21 mouse cellular contexts compared by ENCODE assay signal in genomic region chr19:55166741-55167140, GRCm38 (mm10). TPM values are rescaled to one million over a fixed set of nuclear protein-coding genes. Genes with fewer than 3 reads are reported as not detected.
"Had no signal": no experiment of that assay in that cellular context is flagged by ENCODE, and none has a peak within 500 bp of the region (broad histone marks: within the 10 kb centered on the region; RNA-seq: fewer than 3 reads in every experiment).

No protein-coding gene starts in this region.

- H3K9ac ChIP-seq: lung, embryonic 14.5 days; midbrain, embryonic 12.5 days; neural tube, embryonic 13.5 days; neural tube, embryonic 15.5 days had no signal

- H3K4me2 ChIP-seq: lung, embryonic 14.5 days; midbrain, embryonic 12.5 days; neural tube, embryonic 13.5 days; neural tube, embryonic 15.5 days had no signal

- H3K27me3 ChIP-seq: midbrain, embryonic 12.5 days; neural tube, embryonic 13.5 days; neural tube, embryonic 15.5 days had no signal

- H3K36me3 ChIP-seq: midbrain, embryonic 10.5 days; midbrain, embryonic 12.5 days; neural tube, embryonic 13.5 days; neural tube, embryonic 15.5 days had no signal

- H3K27ac ChIP-seq: midbrain, embryonic 10.5 days; midbrain, embryonic 12.5 days; neural tube, embryonic 13.5 days; neural tube, embryonic 15.5 days had no signal

- ATAC-seq: midbrain, embryonic 16.5 days had no signal

- H3K4me3 ChIP-seq: midbrain, embryonic 10.5 days; midbrain, embryonic 12.5 days; myocyte; neural tube, embryonic 13.5 days; neural tube, embryonic 15.5 days had no signal

- H3K4me1 ChIP-seq: midbrain, embryonic 12.5 days; neural tube, embryonic 13.5 days; neural tube, embryonic 15.5 days had no signal

- DNase-seq: lung, adult 18-20 months; lung, embryonic 14.5 days; lung, postnatal 10 days; lung, postnatal 4 days; midbrain, embryonic 14.5 days; retina, postnatal 1 day; right cerebral cortex, adult 18-20 months; right cerebral cortex, postnatal 25 days; right cerebral cortex, postnatal 4 days; spleen, adult 18-20 months; thymus, adult 18-20 months; thymus, postnatal 14 days; thymus, postnatal 36 days had no signal

RNA-seq across cellular contexts. Expression of gene Tectb, which starts 13.8 kb away (rescaled TPM):
- polyA plus RNA-seq: lung, embryonic 14.5 days; midbrain, embryonic 10.5 days; myocyte; neural tube, embryonic 11.5 days; neural tube, embryonic 15.5 days; small intestine, adult 2 months had no signal
